Mouse (Mus musculus) midbrain, embryonic 12.5 days (tissue): ENCODE results near the gene Igsf21. TPM values are rescaled to one million over a fixed set of nuclear protein-coding genes. Genes with fewer than 3 reads are reported as not detected.
A peak's percentile ranks its signal among the peaks of the same experiment; 100 is the strongest.

Experiments
- ATAC-seq: fragments of 200-750 bp; cut with Nextera tagmentation; 2 replicates; pipeline ENCODE4 v1.8.0; 2017; ENCODE audit warnings: low read depth, moderate TSS enrichment, moderate library complexity; ENCODE audit not compliant: low FRiP score
- H3K27ac ChIP-seq: fragments of 300-500 bp; sonication (generic); replicated peaks from 2 replicates; pipeline ENCODE4 v1.5.1; 2016; ENCODE audit warnings: mild to moderate bottlenecking
- H3K27me3 ChIP-seq: fragments of 300-500 bp; sonication (generic); 2 replicates; pipeline ENCODE4 v1.6.1; 2016; ENCODE audit warnings: mild to moderate bottlenecking
- H3K36me3 ChIP-seq: fragments of 300-500 bp; sonication (generic); 2 replicates; pipeline ENCODE4 v1.6.1; 2016
- H3K4me1 ChIP-seq: fragments of 300-500 bp; sonication (generic); 2 replicates; pipeline ENCODE4 v1.6.1; 2016
- H3K4me2 ChIP-seq: fragments of 300-500 bp; sonication (generic); replicated peaks from 2 replicates; pipeline ENCODE4 v1.6.1; 2016; ENCODE audit warnings: mild to moderate bottlenecking, moderate library complexity
- H3K4me3 ChIP-seq: fragments of 300-500 bp; sonication (generic); 2 replicates; pipeline ENCODE4 v1.5.1; 2016; ENCODE audit warnings: mild to moderate bottlenecking
- H3K9ac ChIP-seq: fragments of 300-500 bp; sonication (generic); replicated peaks from 2 replicates; pipeline ENCODE4 v1.6.1; 2016; ENCODE audit warnings: mild to moderate bottlenecking, moderate library complexity
- H3K9me3 ChIP-seq: fragments of 300-500 bp; sonication (generic); 2 replicates; pipeline ENCODE4 v1.6.1; 2016; ENCODE audit warnings: mild to moderate bottlenecking
- WGBS: fragments of 180-500 bp; shearing (Covaris S2); methylation state at CpG from one replicate; pipeline ENCODE4 v1.1.7; 2016; 5-methylcytosine and 5-hydroxymethylcytosine counted together
- polyA plus RNA-seq: library from polyadenylated mRNA; unstranded; fragments of >200 nt; fragmentation: Nextera tagmentation; extraction: Ambion mirVana; gene quantifications from 2 replicates; pipeline ENCODE4 v1.2.1, GENCODE M21; 2016

Igsf21 gene
- polyA plus RNA-seq, 1 experiment from 2014 or later = 41.1 TPM

GRCm38 (mm10) chr4:140249011-140249744, 2.6 kb upstream of the Igsf21 start:
- peak overlapping the region; percentile 35 for H3K4me2 ChIP-seq
- H3K36me3 ChIP-seq = no peaks in the 10 kb centered on the region
- no peaks in the 10 kb centered on the region for H3K9me3 ChIP-seq
- H3K9ac ChIP-seq = no peak overlapping the region
- no peak overlapping the region for H3K4me3 ChIP-seq
- H3K4me1 ChIP-seq = peaks cover 45% of the 10 kb centered on the region
- H3K27ac ChIP-seq = 0 out of 2 replicates have a peak overlapping the region, but pooled peaks have one; percentile 20
- ATAC-seq = no peak
- H3K27me3 ChIP-seq = peaks cover 74% of the 10 kb centered on the region
- 6% methylated on average over 22 of the region's 22 CpGs for WGBS

GRCm38 (mm10) chr4:140248396-140248795, 1.8 kb upstream of the Igsf21 start:
- H3K9me3 ChIP-seq = no peaks in the 10 kb centered on the region
- WGBS = 4% methylated on average over 8 of the region's 8 CpGs
- no peak for ATAC-seq
- H3K4me2 ChIP-seq = no peak overlapping the region
- H3K9ac ChIP-seq = no peak overlapping the region
- H3K27me3 ChIP-seq = peaks cover 82% of the 10 kb centered on the region
- H3K4me3 ChIP-seq = no peak overlapping the region
- H3K36me3 ChIP-seq = no peaks in the 10 kb centered on the region
- H3K4me1 ChIP-seq = peaks cover 53% of the 10 kb centered on the region
- no peak overlapping the region for H3K27ac ChIP-seq

GRCm38 (mm10) chr4:140247006-140248003, 721 bp upstream of the Igsf21 start:
- peak overlapping the region; percentile 65 for H3K4me2 ChIP-seq
- no peaks in the 10 kb centered on the region for H3K9me3 ChIP-seq
- peak overlapping the region; percentile 78; the same call in 1 of the 2 replicates for H3K27ac ChIP-seq
- no peaks in the 10 kb centered on the region for H3K36me3 ChIP-seq
- H3K4me3 ChIP-seq = peak overlapping the region; percentile 54
- no peak for ATAC-seq
- peak overlapping the region; percentile 59; the same call in 1 of the 2 replicates for H3K9ac ChIP-seq
- H3K27me3 ChIP-seq = peaks cover 93% of the 10 kb centered on the region
- H3K4me1 ChIP-seq = peaks cover 62% of the 10 kb centered on the region
- 7% methylated on average over 28 of the region's 28 CpGs for WGBS

- Histone ChIP-seq H3K36me3 (no peaks in the 10 kb centered on the region), H3K9ac (peak overlapping the region; percentile 59), H3K4me3 (peak overlapping the region; percentile 54), H3K27me3 (peaks cover 88% of the 10 kb centered on the region), H3K4me1 (peaks cover 73% of the 10 kb centered on the region), H3K27ac (peak overlapping the region; percentile 78), H3K9me3 (no peaks in the 10 kb centered on the region), H3K4me2 (peak overlapping the region; percentile 65)
- no peak for ATAC-seq
- 2% methylated on average over 23 of the region's 23 CpGs for WGBS
Measured at GRCm38 (mm10) chr4:140245286-140246179, 1.1 kb downstream of the Igsf21 start.

- Histone ChIP-seq H3K9me3 (no peaks in the 10 kb centered on the region), H3K36me3 (no peaks in the 10 kb centered on the region), H3K27me3 (peaks cover 88% of the 10 kb centered on the region), H3K4me3 (peak overlapping the region; percentile 54), H3K9ac (peak overlapping the region; percentile 59; the same call in 1 of the 2 replicates), H3K4me2 (peak overlapping the region; percentile 65), H3K4me1 (peaks cover 73% of the 10 kb centered on the region), H3K27ac (0 out of 2 replicates have a peak overlapping the region, but pooled peaks have one; percentile 78)
- ATAC-seq = no peak
- WGBS = 2% methylated on average over 10 of the region's 10 CpGs
Measured at GRCm38 (mm10) chr4:140244835-140245234, 1.7 kb downstream of the Igsf21 start.

- 2% methylated on average over 40 of the region's 40 CpGs for WGBS
Measured at GRCm38 (mm10) chr4:140244161-140244813, 2.3 kb downstream of the Igsf21 start.

GRCm38 (mm10) chr4:140243231-140243630, 3.4 kb downstream of the Igsf21 start:
- no peak for ATAC-seq
- Histone ChIP-seq H3K4me1 (peaks cover 59% of the 10 kb centered on the region), H3K9me3 (no peaks in the 10 kb centered on the region), H3K4me3 (0 out of 2 replicates have a peak overlapping the region, but pooled peaks have one; percentile 9), H3K9ac (no peak overlapping the region), H3K4me2 (peak overlapping the region; percentile 65), H3K36me3 (no peaks in the 10 kb centered on the region), H3K27me3 (peaks cover 78% of the 10 kb centered on the region), H3K27ac (no peak overlapping the region)
- 17% methylated on average over 16 of the region's 16 CpGs for WGBS

More at GRCm38 (mm10) chr4:140244161-140244813, 2.3 kb downstream of the Igsf21 start:
- ATAC-seq = no peak
- peak overlapping the region; percentile 59; the same call in 1 of the 2 replicates for H3K9ac ChIP-seq
- no peak overlapping the region for H3K27ac ChIP-seq
- peaks cover 87% of the 10 kb centered on the region for H3K27me3 ChIP-seq
- H3K4me2 ChIP-seq = peak overlapping the region; percentile 65
- H3K4me3 ChIP-seq = peak overlapping the region; percentile 54
- H3K4me1 ChIP-seq = peaks cover 69% of the 10 kb centered on the region
- H3K9me3 ChIP-seq = no peaks in the 10 kb centered on the region
- no peaks in the 10 kb centered on the region for H3K36me3 ChIP-seq

- Histone ChIP-seq H3K27ac (no peak overlapping the region), H3K4me1 (peaks cover 59% of the 10 kb centered on the region), H3K4me2 (no peak overlapping the region), H3K9me3 (no peaks in the 10 kb centered on the region), H3K36me3 (no peaks in the 10 kb centered on the region), H3K4me3 (no peak overlapping the region), H3K27me3 (peaks cover 68% of the 10 kb centered on the region), H3K9ac (0 out of 2 replicates have a peak overlapping the region, but pooled peaks have one; percentile 24)
- 59% methylated on average over 1 of the region's 1 CpGs for WGBS
- ATAC-seq = no peak
Measured at GRCm38 (mm10) chr4:140242291-140242690, 4.3 kb downstream of the Igsf21 start.

- Histone ChIP-seq H3K9me3 (no peaks in the 10 kb centered on the region), H3K27me3 (peaks cover 26% of the 10 kb centered on the region), H3K36me3 (no peaks in the 10 kb centered on the region), H3K4me3 (no peak overlapping the region), H3K9ac (peak overlapping the region; percentile 29; the same call in 1 of the 2 replicates), H3K4me2 (no peak overlapping the region), H3K4me1 (peaks cover 25% of the 10 kb centered on the region), H3K27ac (peak overlapping the region; percentile 50; the same call in 1 of the 2 replicates)
- ATAC-seq = peak; percentile 69
- 15% methylated on average over 10 of the region's 10 CpGs for WGBS
Measured at GRCm38 (mm10) chr4:140237305-140237741, 9.3 kb downstream of the Igsf21 start.

- no peak for ATAC-seq
- no peak overlapping the region for H3K4me3 ChIP-seq
- H3K27ac ChIP-seq = no peak overlapping the region
- H3K9ac ChIP-seq = no peak overlapping the region
- 87% methylated on average over 9 of the region's 9 CpGs for WGBS
- H3K27me3 ChIP-seq = peaks cover 20% of the 10 kb centered on the region
- no peaks in the 10 kb centered on the region for H3K36me3 ChIP-seq
- no peaks in the 10 kb centered on the region for H3K9me3 ChIP-seq
- H3K4me2 ChIP-seq = no peak overlapping the region
- peaks cover 14% of the 10 kb centered on the region for H3K4me1 ChIP-seq
Measured at GRCm38 (mm10) chr4:140235361-140236153, 11.0 kb downstream of the Igsf21 start.
